ENCODE assay signal across 8 mouse cellular contexts in the genomic region with DNA sequence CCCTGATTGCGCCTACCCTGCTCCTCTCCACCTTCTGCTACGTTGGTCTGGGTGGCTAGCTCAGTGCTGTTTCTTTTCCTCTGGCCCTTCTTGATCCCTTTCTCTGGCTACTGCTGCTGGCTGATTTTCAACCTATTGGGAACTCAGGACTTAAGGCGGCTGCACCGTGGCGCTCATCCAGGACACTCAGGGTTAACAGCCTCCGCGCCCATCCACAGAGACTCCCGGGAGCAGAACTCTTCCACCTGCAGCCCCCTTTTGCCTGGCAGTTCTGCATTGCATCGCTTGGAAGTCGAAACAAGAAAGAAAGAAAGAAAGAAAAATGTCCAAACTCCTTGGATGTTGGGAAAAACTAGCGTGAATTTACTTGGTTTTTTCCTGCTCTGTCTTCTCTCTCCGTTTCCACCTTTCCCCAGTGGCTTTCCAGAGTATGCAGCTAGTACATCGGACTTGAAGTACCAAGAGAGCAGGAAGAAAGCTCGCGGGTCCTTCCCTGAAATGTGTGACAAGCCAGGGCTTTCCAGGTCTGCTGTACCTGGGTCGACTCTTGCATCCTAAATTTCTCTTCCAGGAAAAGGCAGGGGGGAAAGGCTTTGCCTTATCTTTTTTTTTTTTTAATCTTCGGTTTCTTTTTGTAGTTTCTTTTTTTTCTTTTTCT.
DNase-seq lines count a peak whose midpoint lies in the region; ATAC-seq and TF ChIP-seq lines count a peak whose summit lies in the region.

No protein-coding gene starts in this region.

- intact Hi-C loops in heart, postnatal 25 days (cut with DNase I) = no loop called here

- no peak for TF ChIP-seq EP300 in heart, postnatal 0 days (IDR thresholded peaks at IDR 0.05; ENCODE audit: low read depth)

- peak overlapping the region; percentile 46 for H3K4me3 ChIP-seq in heart, postnatal 0 days (ENCODE audit: low read depth, low read length)
- peak overlapping the region; percentile 62 for H3K4me3 ChIP-seq in hindbrain, embryonic 10.5 days
- peak overlapping the region; percentile 44 for H3K4me3 ChIP-seq in midbrain, embryonic 11.5 days (ENCODE audit: low read depth, low read length)

- TF ChIP-seq CTCF in heart, postnatal 0 days (IDR thresholded peaks at IDR 0.05; ENCODE audit: low read depth) = no peak

- no peak overlapping the region for H3K27ac ChIP-seq in heart, postnatal 0 days (ENCODE audit: low read depth)
- peak overlapping the region; percentile 85; the same call in 1 of the 2 replicates for H3K27ac ChIP-seq in hindbrain, embryonic 10.5 days
- H3K27ac ChIP-seq in midbrain, embryonic 11.5 days (ENCODE audit: low read depth, low read length) = no peak overlapping the region

- H3K27me3 ChIP-seq in heart, postnatal 0 days (ENCODE audit: control insufficient read depth, insufficient read depth, low read length) = peaks cover 17% of the 10 kb centered on the region
- peaks cover 20% of the 10 kb centered on the region for H3K27me3 ChIP-seq in hindbrain, embryonic 10.5 days (ENCODE audit: insufficient read depth, poor library complexity, severe bottlenecking)
- H3K27me3 ChIP-seq in midbrain, embryonic 11.5 days (ENCODE audit: control insufficient read depth, insufficient read depth, low read length) = peaks cover 9% of the 10 kb centered on the region; the same call in 1 of the 2 replicates

- H3K4me2 ChIP-seq in heart, postnatal 0 days (ENCODE audit: low read depth, low read length) = peak overlapping the region; percentile 79
- peak overlapping the region; percentile 81 for H3K4me2 ChIP-seq in midbrain, embryonic 11.5 days

- H3K36me3 ChIP-seq in heart, postnatal 0 days (replicated peaks; ENCODE audit: control insufficient read depth, insufficient read depth, low read length) = no peaks in the 10 kb centered on the region
- no peaks in the 10 kb centered on the region for H3K36me3 ChIP-seq in hindbrain, embryonic 10.5 days
- no peaks in the 10 kb centered on the region for H3K36me3 ChIP-seq in midbrain, embryonic 11.5 days (ENCODE audit: control insufficient read depth, insufficient read depth, low read length)

- peak; percentile 14 for DNase-seq in heart, postnatal 0 days (ENCODE audit: low spot score)
- no peak for DNase-seq in heart, postnatal 25 days (ENCODE audit: low spot score)
- DNase-seq in cerebellum, postnatal 10 days = peak; percentile 85
- DNase-seq in hindbrain, embryonic 10.5 days (ENCODE audit: low spot score) = no peak
- peak; percentile 94 for DNase-seq in midbrain, embryonic 11.5 days (ENCODE audit: low spot score, missing footprints)
- no peak for DNase-seq in spleen, adult 12 weeks (ENCODE audit: low spot score)
- no peak for DNase-seq in adrenal gland, adult 18-20 months (ENCODE audit: low spot score in 2 of 2)
- no peak for DNase-seq in kidney, adult 18-20 months

- H3K4me1 ChIP-seq in heart, postnatal 0 days (ENCODE audit: control insufficient read depth, insufficient read depth) = peaks cover 17% of the 10 kb centered on the region; the same call in 1 of the 2 replicates
- peaks cover 24% of the 10 kb centered on the region for H3K4me1 ChIP-seq in hindbrain, embryonic 10.5 days (replicated peaks)
- peaks cover 5% of the 10 kb centered on the region for H3K4me1 ChIP-seq in midbrain, embryonic 11.5 days (ENCODE audit: control insufficient read depth, insufficient read depth, low read length)

- ATAC-seq in heart, postnatal 0 days (ENCODE audit: insufficient read depth, low read depth) = no peak
- ATAC-seq in midbrain, embryonic 11.5 days (ENCODE audit: low FRiP score) = no peak

- under 1% methylated on average over 17 of the region's 17 CpGs for WGBS in heart, postnatal 0 days
- under 1% methylated on average over 17 of the region's 17 CpGs for WGBS in hindbrain, embryonic 10.5 days
- 1% methylated on average over 17 of the region's 17 CpGs for WGBS in midbrain, embryonic 11.5 days

- no peak overlapping the region for H3K9ac ChIP-seq in heart, postnatal 0 days (replicated peaks; ENCODE audit: low read depth, low read length)
- H3K9ac ChIP-seq in midbrain, embryonic 11.5 days (ENCODE audit: low read length) = peak overlapping the region; percentile 54

- no peaks in the 10 kb centered on the region for H3K9me3 ChIP-seq in heart, postnatal 0 days (replicated peaks; ENCODE audit: control insufficient read depth, low read length)
- no peaks in the 10 kb centered on the region for H3K9me3 ChIP-seq in hindbrain, embryonic 10.5 days
- H3K9me3 ChIP-seq in midbrain, embryonic 11.5 days (ENCODE audit: control insufficient read depth, low read length) = no peaks in the 10 kb centered on the region

Comparison
In these comparisons a context has a peak if more than half of its experiments do, and no peak if none do; other contexts are left out.
1. DNase-seq: peak in heart, postnatal 0 days (single experiment), cerebellum, postnatal 10 days (2 of 2) and midbrain, embryonic 11.5 days (single experiment); none in heart, postnatal 25 days (single experiment), hindbrain, embryonic 10.5 days (single experiment), spleen, adult 12 weeks (single experiment), adrenal gland, adult 18-20 months (0 of 2) and kidney, adult 18-20 months (single experiment).
2. Peak in every context shown above with its lines, with median percentiles within 50 percentile points of each other: H3K4me3 ChIP-seq.